Mouse (Mus musculus) lung, embryonic 15.5 days (tissue): ENCODE measurements at regions not wholly inside any gene's neighbourhood (a gene's known extent, or its start where the extent isn't known, plus 50 kb on each side); places are given as distances from the start of the nearest gene placed in this dataset.

Experiments used
- ATAC-seq: fragments of 200-750 bp; cut with Nextera tagmentation; 2 replicates; pipeline ENCODE4 v1.8.0; 2017; ENCODE audit warnings: moderate number of reproducible peaks, borderline replicate concordance; ENCODE audit not compliant: low FRiP score, low TSS enrichment; ENCODE audit errors: extremely low read depth
- H3K27ac ChIP-seq: fragments of 300-500 bp; sonication (generic); 2 replicates; pipeline ENCODE4 v1.5.1; 2015; ENCODE audit warnings: moderate library complexity, mild to moderate bottlenecking, inconsistent platforms
- H3K27me3 ChIP-seq: fragments of 300-500 bp; sonication (generic); 2 replicates; pipeline ENCODE4 v1.6.1; 2015; ENCODE audit warnings: inconsistent platforms
- H3K36me3 ChIP-seq: fragments of 300-500 bp; sonication (generic); 2 replicates; pipeline ENCODE4 v1.6.1; 2015; ENCODE audit warnings: inconsistent platforms
- H3K4me1 ChIP-seq: fragments of 300-500 bp; sonication (generic); 2 replicates; pipeline ENCODE4 v1.6.1; 2015; ENCODE audit warnings: inconsistent platforms
- H3K4me2 ChIP-seq: fragments of 300-500 bp; sonication (generic); 2 replicates; pipeline ENCODE4 v1.6.1; 2015; ENCODE audit warnings: inconsistent platforms, mild to moderate bottlenecking, moderate library complexity
- H3K4me3 ChIP-seq: fragments of 300-500 bp; sonication (generic); 2 replicates; pipeline ENCODE4 v1.5.1; 2015; ENCODE audit warnings: mild to moderate bottlenecking, inconsistent platforms
- H3K9ac ChIP-seq: fragments of 300-500 bp; sonication (generic); 2 replicates; pipeline ENCODE4 v1.6.1; 2015; ENCODE audit warnings: inconsistent platforms
- H3K9me3 ChIP-seq: fragments of 300-500 bp; sonication (generic); 2 replicates; pipeline ENCODE4 v1.6.1; 2016; ENCODE audit warnings: inconsistent platforms
- WGBS: fragments of 180-500 bp; shearing (Covaris S2); methylation state at CpG from one replicate; pipeline ENCODE4 v1.1.7; 2015; 5-methylcytosine and 5-hydroxymethylcytosine counted together

GRCm38 (mm10) chr11:19529126-19529525 lies 395.0 kb upstream of the Spred2 start:
- no peak overlapping the region for H3K9ac ChIP-seq
- H3K36me3 ChIP-seq = no peaks in the 10 kb centered on the region
- H3K4me2 ChIP-seq = no peak overlapping the region
- no peak for ATAC-seq
- WGBS = 49% methylated on average over 5 of the region's 5 CpGs
- no peaks in the 10 kb centered on the region for H3K27me3 ChIP-seq
- no peaks in the 10 kb centered on the region for H3K9me3 ChIP-seq
- H3K4me1 ChIP-seq = peaks cover 11% of the 10 kb centered on the region
- no peak overlapping the region for H3K27ac ChIP-seq
- no peak overlapping the region for H3K4me3 ChIP-seq

- H3K4me2 ChIP-seq = no peak overlapping the region
- 75% methylated on average over 3 of the region's 3 CpGs for WGBS
- H3K27ac ChIP-seq = no peak overlapping the region
- no peak for ATAC-seq
- H3K4me1 ChIP-seq = peaks cover 11% of the 10 kb centered on the region
- no peaks in the 10 kb centered on the region for H3K27me3 ChIP-seq
- no peak overlapping the region for H3K4me3 ChIP-seq
- H3K36me3 ChIP-seq = no peaks in the 10 kb centered on the region
- H3K9ac ChIP-seq = no peak overlapping the region
- H3K9me3 ChIP-seq = no peaks in the 10 kb centered on the region
These were observed 393.5 kb upstream of the Spred2 start for GRCm38 (mm10) chr11:19530652-19531051.

GRCm38 (mm10) chr11:19531255-19532003 lies 392.7 kb upstream of the Spred2 start:
- 15% methylated on average over 20 of the region's 20 CpGs for WGBS
- no peak for ATAC-seq
- H3K27ac ChIP-seq = no peak overlapping the region
- no peak overlapping the region for H3K9ac ChIP-seq
- peak overlapping the region; percentile 41 for H3K4me2 ChIP-seq
- 0 out of 2 replicates have a peak overlapping the region, but pooled peaks have one; percentile 2 for H3K4me3 ChIP-seq
- H3K9me3 ChIP-seq = no peaks in the 10 kb centered on the region
- no peaks in the 10 kb centered on the region for H3K27me3 ChIP-seq
- peaks cover 11% of the 10 kb centered on the region for H3K4me1 ChIP-seq
- no peaks in the 10 kb centered on the region for H3K36me3 ChIP-seq

- no peak overlapping the region for H3K4me2 ChIP-seq
- no peak overlapping the region for H3K9ac ChIP-seq
- no peak overlapping the region for H3K4me3 ChIP-seq
- no peaks in the 10 kb centered on the region for H3K27me3 ChIP-seq
- no peaks in the 10 kb centered on the region for H3K9me3 ChIP-seq
- no peak for ATAC-seq
- 70% methylated on average over 7 of the region's 7 CpGs for WGBS
- no peaks in the 10 kb centered on the region for H3K36me3 ChIP-seq
- peaks cover 11% of the 10 kb centered on the region for H3K4me1 ChIP-seq
- H3K27ac ChIP-seq = no peak overlapping the region
These were observed 391.3 kb upstream of the Spred2 start for GRCm38 (mm10) chr11:19532867-19533266.

- Histone ChIP-seq H3K4me3 (no peak overlapping the region), H3K4me1 (peaks cover 11% of the 10 kb centered on the region), H3K4me2 (no peak overlapping the region), H3K36me3 (no peaks in the 10 kb centered on the region), H3K27me3 (no peaks in the 10 kb centered on the region), H3K9ac (no peak overlapping the region), H3K27ac (no peak overlapping the region), H3K9me3 (no peaks in the 10 kb centered on the region)
- ATAC-seq = no peak
- 81% methylated on average over 1 of the region's 1 CpGs for WGBS
These were observed 390.5 kb upstream of the Spred2 start for GRCm38 (mm10) chr11:19533701-19534100.

- Histone ChIP-seq H3K4me2 (no peak overlapping the region), H3K27me3 (no peaks in the 10 kb centered on the region), H3K4me1 (peaks cover 11% of the 10 kb centered on the region), H3K9ac (no peak overlapping the region), H3K36me3 (no peaks in the 10 kb centered on the region), H3K4me3 (no peak overlapping the region), H3K27ac (no peak overlapping the region), H3K9me3 (no peaks in the 10 kb centered on the region)
- ATAC-seq = no peak
- WGBS = 89% methylated on average over 1 of the region's 1 CpGs
These were observed 389.0 kb upstream of the Spred2 start for GRCm38 (mm10) chr11:19535215-19535614.

GRCm38 (mm10) chr11:19546226-19546625 lies 377.9 kb upstream of the Spred2 start:
- Histone ChIP-seq H3K9me3 (no peaks in the 10 kb centered on the region), H3K4me2 (no peak overlapping the region), H3K36me3 (no peaks in the 10 kb centered on the region), H3K27me3 (no peaks in the 10 kb centered on the region), H3K27ac (no peak overlapping the region), H3K4me1 (no peaks in the 10 kb centered on the region), H3K9ac (no peak overlapping the region), H3K4me3 (no peak overlapping the region)
- no peak for ATAC-seq
- 53% methylated on average over 4 of the region's 4 CpGs for WGBS

- ATAC-seq = no peak
- 51% methylated on average over 9 of the region's 9 CpGs for WGBS
- no peak overlapping the region for H3K9ac ChIP-seq
- no peak overlapping the region for H3K4me3 ChIP-seq
- no peaks in the 10 kb centered on the region for H3K9me3 ChIP-seq
- H3K36me3 ChIP-seq = no peaks in the 10 kb centered on the region
- no peak overlapping the region for H3K4me2 ChIP-seq
- no peaks in the 10 kb centered on the region for H3K27me3 ChIP-seq
- no peaks in the 10 kb centered on the region for H3K4me1 ChIP-seq
- no peak overlapping the region for H3K27ac ChIP-seq
These were observed 369.7 kb upstream of the Spred2 start for GRCm38 (mm10) chr11:19554316-19554946.

- Histone ChIP-seq H3K9ac (no peak overlapping the region), H3K27ac (no peak overlapping the region), H3K4me3 (no peak overlapping the region), H3K9me3 (no peaks in the 10 kb centered on the region), H3K4me2 (no peak overlapping the region), H3K4me1 (no peaks in the 10 kb centered on the region), H3K36me3 (no peaks in the 10 kb centered on the region), H3K27me3 (no peaks in the 10 kb centered on the region)
- 62% methylated on average over 9 of the region's 9 CpGs for WGBS
- no peak for ATAC-seq
These were observed 369.0 kb upstream of the Spred2 start for GRCm38 (mm10) chr11:19554947-19555770.

- no peaks in the 10 kb centered on the region for H3K27me3 ChIP-seq
These were observed 363.7 kb upstream of the Spred2 start for GRCm38 (mm10) chr11:19560452-19560851.

GRCm38 (mm10) chr11:19562668-19563067 lies 361.5 kb upstream of the Spred2 start:
- WGBS = 85% methylated on average over 4 of the region's 4 CpGs
- no peak overlapping the region for H3K9ac ChIP-seq
- H3K4me3 ChIP-seq = no peak overlapping the region
- H3K27ac ChIP-seq = no peak overlapping the region
- H3K4me2 ChIP-seq = no peak overlapping the region
- no peaks in the 10 kb centered on the region for H3K4me1 ChIP-seq
- no peaks in the 10 kb centered on the region for H3K36me3 ChIP-seq
- ATAC-seq = no peak
- no peaks in the 10 kb centered on the region for H3K9me3 ChIP-seq
- no peaks in the 10 kb centered on the region for H3K27me3 ChIP-seq

More at GRCm38 (mm10) chr11:19560452-19560851, 363.7 kb upstream of the Spred2 start:
- Histone ChIP-seq H3K27ac (no peak overlapping the region), H3K9me3 (no peaks in the 10 kb centered on the region), H3K4me2 (no peak overlapping the region), H3K9ac (no peak overlapping the region), H3K4me1 (no peaks in the 10 kb centered on the region), H3K36me3 (no peaks in the 10 kb centered on the region), H3K4me3 (no peak overlapping the region)
- no peak for ATAC-seq
- 86% methylated on average over 7 of the region's 7 CpGs for WGBS

- 65% methylated on average over 7 of the region's 7 CpGs for WGBS
- H3K27me3 ChIP-seq = no peaks in the 10 kb centered on the region
- ATAC-seq = no peak
- H3K9ac ChIP-seq = no peak overlapping the region
- no peaks in the 10 kb centered on the region for H3K4me1 ChIP-seq
- no peak overlapping the region for H3K4me2 ChIP-seq
- no peak overlapping the region for H3K27ac ChIP-seq
- H3K9me3 ChIP-seq = no peaks in the 10 kb centered on the region
- H3K4me3 ChIP-seq = no peak overlapping the region
- H3K36me3 ChIP-seq = no peaks in the 10 kb centered on the region
These were observed 338.9 kb upstream of the Spred2 start for GRCm38 (mm10) chr11:19585228-19585627.
